Mouse (Mus musculus): ENCODE measurements around the gene Rhcg. TPM values are rescaled to one million over a fixed set of nuclear protein-coding genes. Genes with fewer than 3 reads are reported as not detected.
A peak's percentile ranks its signal among the peaks of the same experiment; 100 is the strongest.

Gene Rhcg
- polyA plus RNA-seq, 1 experiment from 2014 or later, result 2.5 TPM

- H3K9ac ChIP-seq (replicated peaks; ENCODE audit: low read depth, low read length), result peak overlapping the region; percentile 31; the same call in 1 of the 2 replicates
- peaks cover 5% of the 10 kb centered on the region; the same call in 1 of the 2 replicates for H3K9me3 ChIP-seq (ENCODE audit: control insufficient read depth, low read length)
- H3K27ac ChIP-seq (ENCODE audit: low read length), result peak overlapping the region; percentile 97
- H3K4me2 ChIP-seq (ENCODE audit: low read length), result peak overlapping the region; percentile 72
- peak; percentile 49 for ATAC-seq
- 0 out of 2 replicates have a peak, but pooled peaks cover 2% of the 10 kb centered on the region for H3K36me3 ChIP-seq (ENCODE audit: control insufficient read depth, insufficient read depth)
- no peak overlapping the region for H3K4me3 ChIP-seq (replicated peaks; ENCODE audit: low read length)
- WGBS, result 6% methylated on average over 9 of the region's 9 CpGs
- H3K4me1 ChIP-seq (replicated peaks; ENCODE audit: control insufficient read depth, insufficient read depth, low read length), result peaks cover 49% of the 10 kb centered on the region
- no peaks in the 10 kb centered on the region for H3K27me3 ChIP-seq (replicated peaks; ENCODE audit: control insufficient read depth, insufficient read depth, low read length)
These were observed 27.5 kb downstream of the Rhcg start for GRCm38 (mm10) chr7:79589763-79590559.

DNA sequence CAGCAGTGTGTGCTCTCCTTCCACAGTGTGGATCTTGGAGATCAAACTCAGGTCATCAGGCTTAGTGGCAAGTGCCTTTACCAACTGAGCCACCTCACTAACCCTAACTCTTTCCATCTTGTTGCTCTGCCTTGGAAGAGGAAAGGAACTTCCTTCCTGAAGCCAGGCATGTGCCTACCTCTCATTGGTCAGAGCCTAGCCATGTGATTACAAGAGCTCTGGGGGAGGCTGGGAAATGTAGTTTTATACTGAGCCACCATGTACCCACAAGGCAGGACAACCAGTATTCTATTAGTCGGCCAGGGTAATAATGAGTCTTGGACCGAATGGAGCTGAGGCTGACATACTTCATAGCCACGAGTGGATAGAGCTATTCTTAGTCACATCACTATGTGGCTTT is 29.2 kb downstream of the Rhcg start:
- Histone ChIP-seq H3K9ac (replicated peaks; ENCODE audit: low read depth, low read length) (no peak overlapping the region), H3K9me3 (ENCODE audit: control insufficient read depth, low read length) (peaks cover 5% of the 10 kb centered on the region; the same call in 1 of the 2 replicates), H3K4me3 (replicated peaks; ENCODE audit: low read length) (no peak overlapping the region), H3K4me2 (ENCODE audit: low read length) (no peak overlapping the region), H3K27me3 (replicated peaks; ENCODE audit: control insufficient read depth, insufficient read depth, low read length) (no peaks in the 10 kb centered on the region), H3K4me1 (replicated peaks; ENCODE audit: control insufficient read depth, insufficient read depth, low read length) (peaks cover 38% of the 10 kb centered on the region), H3K27ac (ENCODE audit: low read length) (no peak overlapping the region), H3K36me3 (ENCODE audit: control insufficient read depth, insufficient read depth) (0 out of 2 replicates have a peak, but pooled peaks cover 2% of the 10 kb centered on the region)
- ATAC-seq, result no peak
- 80% methylated on average over 3 of the region's 3 CpGs for WGBS

- 0% methylated on average over 20 of the region's 20 CpGs for WGBS
- H3K9ac ChIP-seq (replicated peaks; ENCODE audit: low read depth, low read length), result peak overlapping the region; percentile 56
- H3K36me3 ChIP-seq (ENCODE audit: control insufficient read depth, insufficient read depth), result no peaks in the 10 kb centered on the region
- no peaks in the 10 kb centered on the region for H3K27me3 ChIP-seq (replicated peaks; ENCODE audit: control insufficient read depth, insufficient read depth, low read length)
- H3K9me3 ChIP-seq (ENCODE audit: control insufficient read depth, low read length), result no peaks in the 10 kb centered on the region
- peaks cover 45% of the 10 kb centered on the region for H3K4me1 ChIP-seq (replicated peaks; ENCODE audit: control insufficient read depth, insufficient read depth, low read length)
- H3K4me3 ChIP-seq (replicated peaks; ENCODE audit: low read length), result peak overlapping the region; percentile 33
- peak overlapping the region; percentile 97 for H3K27ac ChIP-seq (ENCODE audit: low read length)
- ATAC-seq, result peak; percentile 71
- peak overlapping the region; percentile 56 for H3K4me2 ChIP-seq (ENCODE audit: low read length)
These were observed 38.6 kb downstream of the Rhcg start for GRCm38 (mm10) chr7:79578851-79579241.

- no peaks in the 10 kb centered on the region for H3K27me3 ChIP-seq (replicated peaks; ENCODE audit: control insufficient read depth, insufficient read depth, low read length)
- peak overlapping the region; percentile 56 for H3K9ac ChIP-seq (replicated peaks; ENCODE audit: low read depth, low read length)
- no peaks in the 10 kb centered on the region for H3K36me3 ChIP-seq (ENCODE audit: control insufficient read depth, insufficient read depth)
- peak; percentile 36 for ATAC-seq
- no peaks in the 10 kb centered on the region for H3K9me3 ChIP-seq (ENCODE audit: control insufficient read depth, low read length)
- peak overlapping the region; percentile 33 for H3K4me3 ChIP-seq (replicated peaks; ENCODE audit: low read length)
- peak overlapping the region; percentile 56 for H3K4me2 ChIP-seq (ENCODE audit: low read length)
- H3K4me1 ChIP-seq (replicated peaks; ENCODE audit: control insufficient read depth, insufficient read depth, low read length), result peaks cover 49% of the 10 kb centered on the region
- H3K27ac ChIP-seq (ENCODE audit: low read length), result peak overlapping the region; percentile 97
- WGBS, result 1% methylated on average over 24 of the region's 25 CpGs
These were observed 39.3 kb downstream of the Rhcg start for GRCm38 (mm10) chr7:79577931-79578850.

GRCm38 (mm10) chr7:79577096-79577874 is 40.2 kb downstream of the Rhcg start:
- no peaks in the 10 kb centered on the region for H3K36me3 ChIP-seq (ENCODE audit: control insufficient read depth, insufficient read depth)
- no peaks in the 10 kb centered on the region for H3K27me3 ChIP-seq (replicated peaks; ENCODE audit: control insufficient read depth, insufficient read depth, low read length)
- H3K4me2 ChIP-seq (ENCODE audit: low read length), result peak overlapping the region; percentile 56
- H3K4me1 ChIP-seq (replicated peaks; ENCODE audit: control insufficient read depth, insufficient read depth, low read length), result peaks cover 52% of the 10 kb centered on the region
- H3K9me3 ChIP-seq (ENCODE audit: control insufficient read depth, low read length), result no peaks in the 10 kb centered on the region
- no peak overlapping the region for H3K4me3 ChIP-seq (replicated peaks; ENCODE audit: low read length)
- 3% methylated on average over 12 of the region's 12 CpGs for WGBS
- ATAC-seq, result peak; percentile 89
- peak overlapping the region; percentile 47 for H3K9ac ChIP-seq (replicated peaks; ENCODE audit: low read depth, low read length)
- peak overlapping the region; percentile 97 for H3K27ac ChIP-seq (ENCODE audit: low read length)

DNA sequence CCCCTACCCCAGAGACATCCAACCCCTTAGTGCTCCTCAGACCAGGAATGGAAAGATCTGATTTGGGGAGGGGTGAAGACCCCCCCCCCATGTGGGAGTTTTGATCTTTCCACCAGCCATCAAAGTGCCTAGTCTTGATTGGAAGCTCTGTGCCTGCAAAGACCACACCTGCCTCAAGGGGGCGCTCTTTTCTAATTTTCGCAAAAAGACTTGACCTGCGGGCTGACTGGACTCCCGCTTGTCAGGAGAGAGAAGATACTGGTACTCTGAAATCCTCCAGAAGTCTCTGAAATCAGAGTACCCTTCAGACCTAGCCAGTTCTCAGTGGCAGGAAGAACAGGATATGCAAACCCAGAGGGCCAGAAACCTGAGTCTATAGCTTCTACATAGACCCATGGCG is 40.8 kb downstream of the Rhcg start:
- Histone ChIP-seq H3K36me3 (ENCODE audit: control insufficient read depth, insufficient read depth) (no peaks in the 10 kb centered on the region), H3K9ac (replicated peaks; ENCODE audit: low read depth, low read length) (no peak overlapping the region; the same call in 1 of the 2 replicates), H3K4me1 (replicated peaks; ENCODE audit: control insufficient read depth, insufficient read depth, low read length) (peaks cover 58% of the 10 kb centered on the region), H3K4me3 (replicated peaks; ENCODE audit: low read length) (no peak overlapping the region), H3K27ac (ENCODE audit: low read length) (peak overlapping the region; percentile 97), H3K27me3 (replicated peaks; ENCODE audit: control insufficient read depth, insufficient read depth, low read length) (no peaks in the 10 kb centered on the region), H3K9me3 (ENCODE audit: control insufficient read depth, low read length) (no peaks in the 10 kb centered on the region), H3K4me2 (ENCODE audit: low read length) (no peak overlapping the region; the same call in 1 of the 2 replicates)
- 5% methylated on average over 5 of the region's 5 CpGs for WGBS
- no peak for ATAC-seq

DNA sequence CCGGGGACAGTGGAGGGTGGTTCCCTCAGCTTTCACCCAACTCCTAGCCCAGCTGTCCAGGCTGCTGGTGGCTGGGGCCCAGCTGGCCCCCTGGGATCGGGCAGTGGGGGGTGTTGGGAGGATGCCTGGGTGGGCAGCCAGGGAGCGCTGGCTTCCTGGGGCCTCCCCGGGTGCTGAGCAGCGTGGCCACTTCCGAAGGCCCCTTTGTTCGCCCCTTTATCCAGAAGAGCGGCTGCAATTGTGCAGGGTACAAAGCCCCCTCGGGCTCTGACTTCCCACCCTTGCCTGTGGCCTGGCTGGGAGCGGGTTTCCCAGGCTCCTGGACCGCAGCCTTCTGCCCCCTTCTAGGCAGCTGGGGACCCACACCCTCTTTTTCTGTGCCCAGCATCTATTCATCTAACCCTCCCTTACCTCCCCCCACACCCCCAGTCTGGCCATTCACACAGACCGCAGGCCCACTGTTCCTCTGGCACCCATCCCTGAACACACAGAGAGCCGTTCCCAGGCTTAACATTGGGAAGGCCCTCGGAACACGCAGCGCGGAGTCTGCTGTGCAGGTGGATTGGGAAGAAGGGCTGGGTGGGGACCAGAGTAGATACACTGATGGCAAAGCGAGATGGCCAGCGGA is 45.2 kb downstream of the Rhcg start:
- Histone ChIP-seq H3K27ac (ENCODE audit: low read length) (peak overlapping the region; percentile 31), H3K9me3 (ENCODE audit: control insufficient read depth, low read length) (no peaks in the 10 kb centered on the region), H3K4me1 (replicated peaks; ENCODE audit: control insufficient read depth, insufficient read depth, low read length) (peaks cover 39% of the 10 kb centered on the region), H3K27me3 (replicated peaks; ENCODE audit: control insufficient read depth, insufficient read depth, low read length) (no peaks in the 10 kb centered on the region), H3K36me3 (ENCODE audit: control insufficient read depth, insufficient read depth) (no peaks in the 10 kb centered on the region), H3K4me3 (replicated peaks; ENCODE audit: low read length) (no peak overlapping the region), H3K9ac (replicated peaks; ENCODE audit: low read depth, low read length) (peak overlapping the region; percentile 38), H3K4me2 (ENCODE audit: low read length) (no peak overlapping the region)
- peak; percentile 77 for ATAC-seq
- 12% methylated on average over 19 of the region's 19 CpGs for WGBS

DNA sequence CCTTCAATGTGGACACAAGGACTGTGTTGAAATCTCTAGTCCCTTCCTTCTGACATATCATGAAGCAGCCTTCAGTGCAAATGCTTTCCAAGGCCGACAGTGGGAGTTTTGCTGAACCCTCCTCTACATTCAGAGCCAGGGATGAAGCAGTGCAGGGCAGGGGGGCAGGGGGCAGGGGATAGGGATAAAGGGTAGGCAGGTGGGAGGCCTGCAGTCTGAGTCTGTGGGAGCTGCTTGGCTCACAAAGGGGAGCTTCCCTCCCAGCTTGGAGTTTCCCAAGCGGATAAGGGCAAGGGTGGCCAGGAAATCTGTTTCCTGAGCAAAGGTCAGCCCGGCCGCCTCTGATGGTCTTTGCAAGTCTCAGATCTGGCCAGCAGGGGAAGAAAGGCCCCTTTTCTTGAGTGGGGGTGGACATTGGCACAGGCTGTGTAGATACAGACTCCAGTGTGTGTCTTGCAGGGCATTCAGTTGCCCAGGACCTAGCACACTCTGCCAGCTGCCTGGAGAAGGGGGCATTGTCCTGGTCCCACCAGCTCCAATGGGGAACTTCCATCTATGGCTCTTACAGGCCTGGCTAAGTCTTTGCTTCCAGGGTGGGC is 48.4 kb downstream of the Rhcg start:
- peak overlapping the region; percentile 23; the same call in 1 of the 2 replicates for H3K27ac ChIP-seq (ENCODE audit: low read length)
- 54% methylated on average over 4 of the region's 4 CpGs for WGBS

More for the DNA sequence above, 48.4 kb downstream of the Rhcg start:
- peak; percentile 52; the same call in 1 of the 2 replicates for ATAC-seq
- H3K4me2 ChIP-seq (ENCODE audit: low read length), result no peak overlapping the region
- H3K36me3 ChIP-seq (ENCODE audit: control insufficient read depth, insufficient read depth), result no peaks in the 10 kb centered on the region
- H3K9me3 ChIP-seq (ENCODE audit: control insufficient read depth, low read length), result no peaks in the 10 kb centered on the region
- no peaks in the 10 kb centered on the region for H3K27me3 ChIP-seq (replicated peaks; ENCODE audit: control insufficient read depth, insufficient read depth, low read length)
- peaks cover 21% of the 10 kb centered on the region for H3K4me1 ChIP-seq (replicated peaks; ENCODE audit: control insufficient read depth, insufficient read depth, low read length)
- H3K9ac ChIP-seq (replicated peaks; ENCODE audit: low read depth, low read length), result no peak overlapping the region
- no peak overlapping the region for H3K4me3 ChIP-seq (replicated peaks; ENCODE audit: low read length)

Data from forebrain, embryonic 16.5 days (tissue).